Mouse (Mus musculus): ENCODE data around the gene Adh6b. TPM values are rescaled to one million over a fixed set of nuclear protein-coding genes. Genes with fewer than 3 reads are reported as not detected.

Adh6b gene
- polyA plus RNA-seq, 1 experiment from 2014 or later, result 0.10 TPM

DNA sequence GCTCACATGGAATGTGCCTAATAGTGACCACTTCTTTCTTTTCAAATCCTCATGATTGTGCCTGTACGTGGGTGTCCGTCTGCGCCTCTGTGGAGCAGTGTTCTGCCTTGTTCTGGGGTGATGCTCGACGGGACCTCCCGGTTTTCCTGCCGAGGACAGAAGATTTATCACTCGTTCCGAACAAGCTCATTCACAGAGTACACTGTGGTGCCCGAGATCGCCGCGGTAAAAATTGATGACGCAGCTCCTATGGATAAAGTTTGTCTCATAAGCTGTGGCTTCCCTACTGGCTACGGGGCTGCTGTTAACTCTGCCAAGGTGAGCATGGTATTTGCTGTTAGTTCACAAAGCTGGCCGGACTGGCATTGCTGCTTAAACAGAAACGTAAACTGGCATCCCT lies 16.6 kb upstream of the Adh6b start:
- no peak overlapping the region for H3K4me2 ChIP-seq

DNA sequence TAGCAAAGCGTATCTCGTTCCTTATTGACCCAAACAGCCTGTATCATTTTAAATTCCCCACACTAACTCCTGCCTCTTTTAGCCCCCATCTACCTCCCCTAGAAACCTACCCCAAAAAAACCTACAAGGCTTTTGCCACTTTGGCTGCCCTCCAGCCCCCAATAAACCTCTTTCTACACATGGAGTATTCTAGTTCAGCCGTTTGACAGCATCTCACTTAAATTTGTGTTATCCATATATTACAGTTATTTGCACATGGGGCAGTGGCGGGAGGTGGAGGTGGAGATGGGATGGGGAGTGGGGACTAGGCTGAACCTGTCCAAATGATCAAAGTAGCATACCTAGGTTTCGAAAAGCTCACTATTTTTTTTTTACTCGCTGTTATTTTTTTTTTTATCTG lies 16.1 kb upstream of the Adh6b start:
- Histone ChIP-seq H3K36me3 (replicated peaks) (no peaks in the 10 kb centered on the region), H3K9ac (no peak overlapping the region), H3K27ac (no peak overlapping the region), H3K9me3 (no peaks in the 10 kb centered on the region), H3K27me3 (no peaks in the 10 kb centered on the region), H3K4me2 (no peak overlapping the region), H3K4me1 (no peaks in the 10 kb centered on the region), H3K4me3 (replicated peaks) (no peak overlapping the region)
- no peak for ATAC-seq (ENCODE audit: low FRiP score)
- WGBS, result 92% methylated on average over 6 of the region's 6 CpGs

More for the DNA sequence above, 16.6 kb upstream of the Adh6b start:
- no peak overlapping the region for H3K4me3 ChIP-seq (replicated peaks)
- no peak for ATAC-seq (ENCODE audit: low FRiP score)
- no peak overlapping the region for H3K27ac ChIP-seq
- no peaks in the 10 kb centered on the region for H3K4me1 ChIP-seq
- no peaks in the 10 kb centered on the region for H3K27me3 ChIP-seq
- no peaks in the 10 kb centered on the region for H3K36me3 ChIP-seq (replicated peaks)
- H3K9me3 ChIP-seq, result no peaks in the 10 kb centered on the region
- H3K9ac ChIP-seq, result no peak overlapping the region
- WGBS, result 95% methylated on average over 17 of the region's 17 CpGs

DNA sequence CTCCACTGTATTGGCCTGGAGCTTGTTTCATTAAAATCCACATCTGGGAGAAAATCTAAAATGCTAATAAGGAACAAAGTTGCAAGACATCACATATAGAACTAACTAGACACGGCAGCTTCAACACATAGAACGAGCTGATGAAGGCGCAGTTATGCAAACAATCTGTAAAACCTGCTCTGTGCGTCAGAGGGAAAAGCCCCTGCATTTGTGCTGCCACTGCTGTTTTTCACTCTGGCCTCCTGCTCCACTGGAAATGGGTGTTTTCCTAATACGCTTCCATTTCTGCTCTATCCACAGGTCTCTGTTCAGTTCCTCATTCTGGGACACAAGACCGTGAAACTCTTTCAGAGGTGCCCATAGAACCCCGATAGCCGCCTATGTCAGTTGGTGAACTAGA lies 7.7 kb upstream of the Adh6b start:
- Histone ChIP-seq H3K27ac (no peak overlapping the region), H3K4me1 (no peaks in the 10 kb centered on the region), H3K27me3 (no peaks in the 10 kb centered on the region), H3K4me3 (replicated peaks) (no peak overlapping the region), H3K9ac (no peak overlapping the region), H3K36me3 (replicated peaks) (no peaks in the 10 kb centered on the region), H3K9me3 (no peaks in the 10 kb centered on the region), H3K4me2 (no peak overlapping the region)
- WGBS, result 90% methylated on average over 8 of the region's 8 CpGs
- no peak for ATAC-seq (ENCODE audit: low FRiP score)

DNA sequence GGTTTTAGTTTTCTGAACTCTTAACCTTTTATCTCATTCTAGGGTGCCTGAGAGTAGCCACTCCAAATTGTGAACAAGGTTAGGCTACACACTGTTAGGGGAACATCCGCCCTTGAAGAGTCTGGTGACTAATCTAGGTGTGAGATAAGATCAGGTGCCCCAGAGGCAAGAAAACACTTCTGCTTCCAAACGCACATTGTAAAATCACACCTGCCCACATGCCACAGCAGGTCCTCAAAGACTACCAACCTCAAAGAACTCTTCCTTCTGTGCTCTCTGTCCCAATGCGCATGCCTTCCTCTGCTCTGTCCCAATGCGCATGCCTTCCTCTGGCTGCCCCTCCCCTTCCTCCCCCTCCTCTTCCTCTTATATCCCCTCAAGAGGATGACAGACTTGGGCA lies 7.3 kb upstream of the Adh6b start:
- H3K9me3 ChIP-seq, result no peaks in the 10 kb centered on the region
- H3K4me3 ChIP-seq (replicated peaks), result no peak overlapping the region
- no peak overlapping the region for H3K4me2 ChIP-seq
- ATAC-seq (ENCODE audit: low FRiP score), result no peak
- 89% methylated on average over 4 of the region's 4 CpGs for WGBS
- no peak overlapping the region for H3K27ac ChIP-seq
- H3K27me3 ChIP-seq, result no peaks in the 10 kb centered on the region
- H3K36me3 ChIP-seq (replicated peaks), result no peaks in the 10 kb centered on the region
- H3K4me1 ChIP-seq, result no peaks in the 10 kb centered on the region
- H3K9ac ChIP-seq, result no peak overlapping the region

DNA sequence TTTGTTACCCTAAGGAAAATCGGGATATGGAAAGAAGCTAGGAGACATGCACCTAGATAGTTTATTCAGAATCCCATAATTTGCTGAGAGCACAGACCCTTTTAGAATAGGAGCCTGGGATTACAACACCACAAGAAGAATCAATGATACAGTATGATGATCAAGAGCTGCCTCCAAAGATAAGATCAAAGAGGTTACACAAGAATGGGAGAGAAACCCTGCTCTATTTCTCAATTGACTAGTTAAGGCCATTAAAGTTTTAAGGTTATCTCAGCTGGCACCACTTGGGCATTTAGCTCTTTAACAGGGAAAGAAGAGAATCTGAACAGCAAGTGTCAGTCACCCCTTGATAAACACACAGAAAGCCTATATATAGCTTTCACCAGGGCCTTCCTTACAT lies 6.0 kb upstream of the Adh6b start:
- Histone ChIP-seq H3K27me3 (no peaks in the 10 kb centered on the region), H3K4me2 (no peak overlapping the region), H3K9ac (no peak overlapping the region), H3K36me3 (replicated peaks) (no peaks in the 10 kb centered on the region), H3K4me3 (replicated peaks) (no peak overlapping the region), H3K4me1 (no peaks in the 10 kb centered on the region), H3K9me3 (no peaks in the 10 kb centered on the region), H3K27ac (no peak overlapping the region)
- 90% methylated on average over 1 of the region's 1 CpGs for WGBS
- ATAC-seq (ENCODE audit: low FRiP score), result no peak

DNA sequence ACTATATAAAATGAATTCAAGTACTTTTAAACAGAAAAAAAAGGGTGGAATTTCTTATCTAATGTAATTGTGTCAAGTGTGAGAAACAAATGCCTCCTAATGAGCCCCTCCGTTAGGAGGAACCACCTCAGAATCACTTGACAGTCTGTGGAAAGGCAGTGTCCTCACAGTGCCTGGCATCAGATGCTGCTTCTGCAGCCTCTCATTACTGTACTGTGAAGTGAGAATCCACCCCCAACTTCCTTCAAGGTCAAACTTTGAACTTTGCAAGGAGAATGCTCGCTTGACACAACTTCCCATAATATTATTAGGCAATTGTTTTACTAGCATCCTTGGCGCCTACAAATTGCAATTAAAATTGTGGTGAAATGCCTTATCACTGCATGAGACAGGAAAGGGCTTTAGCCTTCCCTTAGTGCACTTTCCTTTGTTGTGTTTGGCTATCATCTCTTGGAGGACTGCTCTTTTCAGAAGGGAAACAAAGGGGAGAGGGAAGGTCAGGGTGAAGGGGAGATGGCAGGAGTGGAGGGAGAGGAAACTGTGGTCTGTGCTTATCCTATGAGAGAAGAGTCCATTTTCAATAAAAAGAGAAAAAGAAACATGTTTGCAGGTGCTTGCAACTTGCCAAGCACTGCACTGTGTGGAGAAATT lies 5.3 kb upstream of the Adh6b start:
- Histone ChIP-seq H3K4me1 (no peaks in the 10 kb centered on the region), H3K27me3 (no peaks in the 10 kb centered on the region), H3K9me3 (no peaks in the 10 kb centered on the region), H3K4me3 (replicated peaks) (no peak overlapping the region), H3K27ac (no peak overlapping the region), H3K9ac (no peak overlapping the region), H3K36me3 (replicated peaks) (no peaks in the 10 kb centered on the region), H3K4me2 (no peak overlapping the region)
- WGBS, result 61% methylated on average over 3 of the region's 3 CpGs
- no peak for ATAC-seq (ENCODE audit: low FRiP score)

DNA sequence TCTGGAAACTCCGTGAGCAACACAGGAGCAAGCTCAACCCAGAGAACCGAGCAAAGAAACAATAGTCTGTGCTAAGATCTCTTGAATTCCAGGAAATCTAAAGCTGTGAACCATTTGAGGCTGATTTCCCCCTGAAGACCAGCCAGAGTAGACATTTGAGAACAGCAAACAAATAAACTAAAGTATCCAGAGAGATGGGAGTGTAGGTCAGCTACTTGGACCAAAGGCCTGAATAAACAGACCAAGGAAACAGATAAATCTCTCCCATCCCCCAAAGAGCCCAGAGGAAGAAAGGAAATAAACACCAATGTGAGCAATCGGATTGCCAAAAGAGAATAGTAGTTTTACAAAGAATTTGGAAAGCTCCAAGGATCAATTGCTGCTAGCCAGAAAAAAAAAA lies 5.5 kb downstream of the Adh6b start:
- H3K27me3 ChIP-seq, result no peaks in the 10 kb centered on the region
- no peak overlapping the region for H3K4me2 ChIP-seq
- 77% methylated on average over 3 of the region's 3 CpGs for WGBS
- no peak overlapping the region for H3K4me3 ChIP-seq (replicated peaks)
- H3K9me3 ChIP-seq, result no peaks in the 10 kb centered on the region
- ATAC-seq (ENCODE audit: low FRiP score), result no peak
- H3K27ac ChIP-seq, result no peak overlapping the region
- H3K9ac ChIP-seq, result no peak overlapping the region
- H3K36me3 ChIP-seq (replicated peaks), result no peaks in the 10 kb centered on the region
- no peaks in the 10 kb centered on the region for H3K4me1 ChIP-seq

DNA sequence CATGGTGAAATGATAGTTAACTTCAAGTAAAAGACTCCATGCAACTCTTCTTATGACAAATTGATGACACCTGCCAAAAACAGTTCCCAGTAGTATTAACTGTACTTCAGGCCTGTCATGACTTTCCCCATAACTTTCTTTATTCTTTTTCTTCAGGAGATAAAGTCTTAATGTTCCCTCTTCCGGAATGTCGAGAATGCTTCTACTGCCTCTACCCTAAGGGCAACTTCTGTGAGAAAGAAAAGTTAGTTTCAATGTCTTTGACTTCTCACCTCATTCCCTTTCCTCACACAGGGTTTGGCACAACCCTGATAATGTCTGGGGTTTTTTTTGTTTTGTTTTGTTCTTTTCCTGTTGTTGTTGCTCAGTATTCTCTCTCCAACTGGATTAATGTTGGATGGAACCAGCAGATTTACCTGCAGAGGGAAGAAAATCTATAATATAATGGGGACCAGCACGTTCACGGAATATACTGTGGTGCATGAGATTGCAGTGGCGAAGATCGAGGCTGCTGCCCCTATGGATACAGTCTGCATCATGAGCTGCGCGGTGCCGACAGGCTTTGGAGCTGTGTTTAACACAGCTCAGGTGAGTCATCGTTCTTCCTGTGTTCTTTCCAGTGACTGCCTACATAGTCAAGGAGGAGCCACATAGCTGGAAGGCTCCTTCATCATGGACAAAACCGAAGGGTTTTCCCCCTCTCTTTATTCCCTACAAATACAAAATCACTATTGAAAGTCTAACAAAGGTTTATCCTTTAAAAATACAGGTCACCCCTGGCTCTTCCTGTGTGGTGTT lies 10.6 kb downstream of the Adh6b start:
- Histone ChIP-seq H3K4me3 (replicated peaks) (no peak overlapping the region), H3K27ac (no peak overlapping the region), H3K4me2 (no peak overlapping the region), H3K4me1 (no peaks in the 10 kb centered on the region), H3K27me3 (no peaks in the 10 kb centered on the region), H3K9ac (no peak overlapping the region), H3K36me3 (replicated peaks) (no peaks in the 10 kb centered on the region), H3K9me3 (no peaks in the 10 kb centered on the region)
- 94% methylated on average over 11 of the region's 11 CpGs for WGBS
- no peak for ATAC-seq (ENCODE audit: low FRiP score)

DNA sequence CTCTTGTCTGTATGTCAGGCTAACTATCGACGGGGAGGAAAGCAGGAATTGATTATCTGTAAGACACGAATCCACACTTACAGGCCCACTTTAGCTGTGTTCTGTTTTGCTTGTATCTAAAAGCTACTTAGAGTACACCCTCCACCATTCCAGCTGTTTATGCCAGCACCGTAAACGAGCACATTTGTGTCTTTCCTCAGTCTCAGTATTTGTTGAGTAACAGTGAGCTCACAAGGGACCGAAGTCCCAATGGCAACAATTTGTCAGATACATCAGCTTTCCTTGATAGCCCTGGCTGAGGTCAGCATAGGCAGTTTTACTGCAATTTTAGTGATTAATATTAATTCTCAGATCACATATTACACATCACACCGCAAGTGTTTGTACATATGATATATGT lies 17.3 kb downstream of the Adh6b start:
- WGBS, result 86% methylated on average over 7 of the region's 7 CpGs
- no peak overlapping the region for H3K9ac ChIP-seq
- no peak overlapping the region for H3K4me3 ChIP-seq (replicated peaks)
- H3K9me3 ChIP-seq, result no peaks in the 10 kb centered on the region
- H3K27ac ChIP-seq, result no peak overlapping the region
- H3K36me3 ChIP-seq (replicated peaks), result no peaks in the 10 kb centered on the region
- no peak overlapping the region for H3K4me2 ChIP-seq
- H3K27me3 ChIP-seq, result no peaks in the 10 kb centered on the region
- ATAC-seq (ENCODE audit: low FRiP score), result no peak
- H3K4me1 ChIP-seq, result no peaks in the 10 kb centered on the region

DNA sequence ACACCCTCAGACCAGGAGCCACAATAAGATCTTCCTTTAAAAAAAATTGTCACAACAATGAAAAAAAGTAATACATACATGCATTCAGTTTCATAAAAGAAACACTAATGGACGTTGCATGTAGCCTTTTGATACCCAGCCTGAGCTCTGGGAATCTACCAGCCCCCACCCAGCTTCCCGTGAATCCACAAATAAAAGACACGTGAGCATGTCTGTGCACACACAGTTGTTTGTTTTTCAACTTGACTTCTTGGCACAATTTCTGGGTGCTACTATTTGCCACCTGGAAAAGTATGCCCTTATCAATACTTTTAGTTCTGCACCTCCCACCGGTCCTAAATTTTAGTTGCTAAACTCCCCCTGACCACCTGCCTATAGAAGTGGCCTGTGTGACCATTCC lies 19.1 kb downstream of the Adh6b start:
- no peak overlapping the region for H3K4me2 ChIP-seq
- ATAC-seq (ENCODE audit: low FRiP score), result no peak
- no peaks in the 10 kb centered on the region for H3K4me1 ChIP-seq
- no peak overlapping the region for H3K27ac ChIP-seq
- WGBS, result 84% methylated on average over 4 of the region's 4 CpGs
- H3K9me3 ChIP-seq, result no peaks in the 10 kb centered on the region
- H3K36me3 ChIP-seq (replicated peaks), result no peaks in the 10 kb centered on the region
- no peaks in the 10 kb centered on the region for H3K27me3 ChIP-seq
- no peak overlapping the region for H3K4me3 ChIP-seq (replicated peaks)
- H3K9ac ChIP-seq, result no peak overlapping the region

DNA sequence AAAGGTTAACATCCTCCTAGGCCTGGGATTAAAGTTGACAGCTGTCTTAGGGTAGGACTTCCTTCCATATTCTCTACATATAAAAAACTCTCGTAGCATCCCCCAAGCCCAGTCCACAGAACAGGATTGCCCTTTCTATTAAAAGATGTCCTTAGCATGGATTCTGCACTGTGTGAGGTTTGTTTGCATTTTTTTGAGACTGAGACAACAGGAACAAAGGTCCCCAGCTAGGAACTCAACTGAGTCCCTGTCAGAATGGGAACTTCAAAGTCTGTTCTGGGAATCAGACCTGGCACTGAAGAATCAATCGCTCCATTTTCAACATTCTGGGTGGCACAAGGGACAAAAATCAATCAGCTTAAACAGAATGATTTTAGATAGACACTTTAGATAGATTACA lies 21.3 kb downstream of the Adh6b start:
- Histone ChIP-seq H3K9me3 (no peaks in the 10 kb centered on the region), H3K27ac (no peak overlapping the region), H3K27me3 (no peaks in the 10 kb centered on the region), H3K36me3 (replicated peaks) (no peaks in the 10 kb centered on the region), H3K4me1 (no peaks in the 10 kb centered on the region), H3K4me2 (no peak overlapping the region), H3K4me3 (replicated peaks) (no peak overlapping the region), H3K9ac (no peak overlapping the region)
- WGBS, result 80% methylated on average over 2 of the region's 2 CpGs
- ATAC-seq (ENCODE audit: low FRiP score), result no peak

DNA sequence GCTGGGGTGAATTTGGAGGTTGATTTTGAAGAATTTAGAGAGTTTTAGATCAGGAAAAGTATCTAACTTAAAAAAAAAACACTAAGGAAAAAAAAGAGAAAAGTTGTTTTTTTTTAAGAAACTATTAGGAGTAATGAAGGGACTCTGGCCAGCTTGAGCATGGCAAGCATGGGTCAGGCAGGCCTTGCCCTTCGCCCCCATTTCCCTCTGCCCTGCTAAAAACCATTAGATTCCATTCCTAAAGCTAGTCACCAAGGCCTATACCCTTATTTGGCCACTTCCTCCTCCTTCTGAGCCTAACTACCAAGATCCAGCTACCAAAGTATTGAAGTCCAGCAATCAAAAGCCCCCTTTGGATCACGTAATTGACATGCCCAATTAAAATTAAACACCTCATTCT lies 24.6 kb downstream of the Adh6b start:
- WGBS, result 80% methylated on average over 2 of the region's 2 CpGs
- H3K27ac ChIP-seq, result no peak overlapping the region
- no peak for ATAC-seq (ENCODE audit: low FRiP score)
- H3K9ac ChIP-seq, result no peak overlapping the region
- H3K4me1 ChIP-seq, result no peaks in the 10 kb centered on the region
- no peaks in the 10 kb centered on the region for H3K36me3 ChIP-seq (replicated peaks)
- no peak overlapping the region for H3K4me3 ChIP-seq (replicated peaks)
- H3K27me3 ChIP-seq, result no peaks in the 10 kb centered on the region
- H3K4me2 ChIP-seq, result no peak overlapping the region
- H3K9me3 ChIP-seq, result no peaks in the 10 kb centered on the region

DNA sequence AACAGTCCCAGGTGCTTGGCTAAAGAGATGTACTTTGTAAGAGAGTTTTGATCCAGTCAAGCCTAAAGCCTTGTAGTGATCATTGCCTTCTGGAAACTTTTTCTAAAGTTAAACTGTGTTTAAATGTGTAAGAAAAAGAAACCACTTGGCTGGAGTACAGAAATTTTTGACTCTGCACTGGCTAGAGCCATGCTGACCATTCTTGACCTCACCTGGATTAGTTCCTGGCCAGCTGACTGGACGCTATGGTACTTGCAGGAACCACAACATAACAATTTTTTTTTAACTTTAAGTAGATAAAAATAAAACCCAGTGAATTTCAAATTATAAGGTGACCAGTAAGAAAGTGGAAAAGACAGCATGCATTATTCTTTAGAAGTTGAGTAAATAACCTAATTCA lies 28.0 kb downstream of the Adh6b start:
- WGBS, result 83% methylated on average over 1 of the region's 1 CpGs

More for the DNA sequence above, 28.0 kb downstream of the Adh6b start:
- Histone ChIP-seq H3K36me3 (replicated peaks) (no peaks in the 10 kb centered on the region), H3K27me3 (no peaks in the 10 kb centered on the region), H3K9ac (no peak overlapping the region), H3K27ac (no peak overlapping the region), H3K4me3 (replicated peaks) (no peak overlapping the region), H3K9me3 (no peaks in the 10 kb centered on the region), H3K4me1 (no peaks in the 10 kb centered on the region), H3K4me2 (no peak overlapping the region)
- no peak for ATAC-seq (ENCODE audit: low FRiP score)

All from forebrain, embryonic 12.5 days (tissue).